Mouse (Mus musculus): ENCODE measurements at regions not wholly inside any gene's neighbourhood (a gene's known extent, or its start where the extent isn't known, plus 50 kb on each side); places are given as distances from the start of the nearest gene placed in this dataset.

GRCm38 (mm10) chr10:124370994-124371393 lies 1018.3 kb downstream of the Slc16a7 start:
- TF ChIP-seq POLR2A (IDR thresholded peaks at IDR 0.05; ENCODE audit: low read depth, low read length) (no peak), CTCF (IDR thresholded peaks at IDR 0.05; ENCODE audit: extremely low read depth, insufficient read length, insufficient replicate concordance, low read depth, low read length) (no peak)
